Mouse (Mus musculus): ENCODE measurements around the gene Ddx41. TPM values are rescaled to one million over a fixed set of nuclear protein-coding genes. Genes with fewer than 3 reads are reported as not detected.
A peak's percentile ranks its signal among the peaks of the same experiment; 100 is the strongest.

The Ddx41 gene
- polyA plus RNA-seq, 1 experiment from 2014 or later: 51.1 TPM

DNA sequence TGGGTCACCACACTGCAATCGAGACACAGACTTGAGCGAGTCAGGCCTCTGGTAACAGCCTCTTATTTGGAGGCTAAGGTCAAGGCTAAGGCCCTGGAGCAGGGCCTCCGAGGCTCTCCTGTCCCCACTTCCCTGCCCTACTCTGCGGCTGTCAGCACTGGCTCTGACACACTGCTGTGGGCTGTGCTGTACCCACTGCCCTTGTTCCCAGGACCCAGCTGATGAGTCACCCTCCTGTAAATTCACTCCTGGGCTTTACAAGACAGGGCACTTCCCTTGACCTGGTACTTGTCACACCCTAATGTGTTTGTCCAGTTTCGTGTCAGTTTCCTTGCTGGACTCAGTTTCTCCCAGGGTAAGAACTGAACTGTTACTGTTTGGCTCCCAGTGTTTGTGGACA, 12.0 kb upstream of the Ddx41 start:
- H3K36me3 ChIP-seq (replicated peaks; ENCODE audit: control insufficient read depth, insufficient read depth): peaks cover 100% of the 10 kb centered on the region
- H3K27ac ChIP-seq: no peak overlapping the region
- H3K9me3 ChIP-seq (ENCODE audit: control insufficient read depth, low read length): no peaks in the 10 kb centered on the region
- no peak overlapping the region for H3K4me2 ChIP-seq (replicated peaks)
- H3K4me3 ChIP-seq (replicated peaks; ENCODE audit: low read length): no peak overlapping the region
- WGBS: 89% methylated on average over 5 of the region's 5 CpGs
- no peaks in the 10 kb centered on the region for H3K27me3 ChIP-seq (ENCODE audit: control insufficient read depth, insufficient read depth, low read length)
- ATAC-seq (ENCODE audit: low FRiP score) (no peak), DNase-seq (ENCODE audit: low spot score) (no peak)
- H3K9ac ChIP-seq: no peak overlapping the region
- no peaks in the 10 kb centered on the region for H3K4me1 ChIP-seq (replicated peaks; ENCODE audit: control insufficient read depth, insufficient read depth, low read length)

DNA sequence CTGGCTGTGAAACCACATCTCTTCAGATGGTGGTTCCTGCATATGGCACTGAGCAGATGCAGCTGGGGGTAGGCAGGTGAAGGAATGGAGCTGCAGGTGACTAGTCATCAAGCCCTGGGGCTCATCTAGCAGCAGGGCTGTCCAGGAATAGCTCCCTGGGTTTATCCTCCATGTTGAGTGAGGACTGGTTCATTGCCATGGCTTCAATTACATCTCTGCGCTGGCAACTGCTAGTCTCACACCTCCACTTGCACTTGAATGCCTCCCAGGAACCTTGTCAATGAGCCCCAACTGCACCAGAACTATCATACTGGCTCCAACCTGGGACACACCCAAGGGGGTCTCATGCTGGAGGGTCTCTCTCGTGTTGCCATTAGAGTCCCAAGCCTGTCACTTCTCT, 11.5 kb upstream of the Ddx41 start:
- no peaks in the 10 kb centered on the region for H3K9me3 ChIP-seq (ENCODE audit: control insufficient read depth, low read length)
- no peak for ATAC-seq (ENCODE audit: low FRiP score)
- WGBS: 100% methylated on average over 2 of the region's 2 CpGs
- DNase-seq (ENCODE audit: low spot score): no peak
- H3K4me1 ChIP-seq (replicated peaks; ENCODE audit: control insufficient read depth, insufficient read depth, low read length): no peaks in the 10 kb centered on the region
- H3K9ac ChIP-seq: no peak overlapping the region
- no peak overlapping the region for H3K4me2 ChIP-seq (replicated peaks)
- H3K36me3 ChIP-seq (replicated peaks; ENCODE audit: control insufficient read depth, insufficient read depth): peaks cover 100% of the 10 kb centered on the region
- H3K27me3 ChIP-seq (ENCODE audit: control insufficient read depth, insufficient read depth, low read length): no peaks in the 10 kb centered on the region
- no peak overlapping the region for H3K4me3 ChIP-seq (replicated peaks; ENCODE audit: low read length)
- no peak overlapping the region for H3K27ac ChIP-seq

DNA sequence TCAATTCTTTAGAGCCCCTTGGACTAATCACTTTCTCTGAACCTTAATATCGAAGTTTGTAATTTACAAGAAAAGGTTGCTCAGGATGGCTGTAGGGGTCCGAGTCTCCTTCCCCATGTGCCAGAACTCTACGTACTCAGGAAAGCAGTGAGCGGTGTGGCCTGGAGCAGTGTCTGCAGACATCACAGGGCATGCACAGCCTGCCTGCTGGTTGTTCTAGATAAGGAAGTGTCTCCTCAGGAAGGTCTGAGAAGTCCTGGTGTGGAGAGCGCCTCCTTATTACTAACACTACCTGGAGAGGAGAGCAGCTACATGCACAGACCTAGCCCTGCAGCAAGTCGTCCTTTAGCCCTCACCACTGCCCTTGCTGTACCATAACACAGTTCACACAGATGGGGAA, 8.3 kb upstream of the Ddx41 start:
- no peak overlapping the region for H3K9ac ChIP-seq
- no peaks in the 10 kb centered on the region for H3K9me3 ChIP-seq (ENCODE audit: control insufficient read depth, low read length)
- no peak overlapping the region for H3K4me3 ChIP-seq (replicated peaks; ENCODE audit: low read length)
- no peaks in the 10 kb centered on the region for H3K27me3 ChIP-seq (ENCODE audit: control insufficient read depth, insufficient read depth, low read length)
- no peak for DNase-seq (ENCODE audit: low spot score)
- 93% methylated on average over 6 of the region's 6 CpGs for WGBS
- no peak for ATAC-seq (ENCODE audit: low FRiP score)
- H3K4me2 ChIP-seq (replicated peaks): no peak overlapping the region
- H3K27ac ChIP-seq: no peak overlapping the region
- H3K36me3 ChIP-seq (replicated peaks; ENCODE audit: control insufficient read depth, insufficient read depth): peaks cover 100% of the 10 kb centered on the region
- H3K4me1 ChIP-seq (replicated peaks; ENCODE audit: control insufficient read depth, insufficient read depth, low read length): no peaks in the 10 kb centered on the region

DNA sequence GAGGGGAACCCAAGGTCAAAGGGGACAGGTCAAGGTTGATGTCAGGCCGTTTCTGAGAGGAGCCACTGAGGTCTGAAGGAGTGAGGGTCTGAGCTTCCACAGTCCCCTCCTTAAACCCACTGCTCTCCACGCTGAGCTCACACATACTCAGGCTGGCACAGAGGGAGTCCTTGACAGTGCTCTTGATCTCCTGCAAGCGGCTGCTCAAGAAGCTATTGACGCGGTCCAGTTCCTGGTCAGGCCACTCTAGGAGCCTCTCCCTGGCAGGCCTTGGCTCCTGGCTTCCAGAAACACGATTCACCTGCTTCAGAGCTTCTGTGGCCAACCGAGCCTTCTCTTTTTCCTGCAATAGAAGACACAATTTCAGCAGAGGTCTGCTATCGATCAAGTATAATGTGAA, 7.0 kb upstream of the Ddx41 start:
- no peak overlapping the region for H3K9ac ChIP-seq
- no peaks in the 10 kb centered on the region for H3K27me3 ChIP-seq (ENCODE audit: control insufficient read depth, insufficient read depth, low read length)
- no peak overlapping the region for H3K4me3 ChIP-seq (replicated peaks; ENCODE audit: low read length)
- no peak overlapping the region for H3K27ac ChIP-seq
- ATAC-seq (ENCODE audit: low FRiP score) (no peak), DNase-seq (ENCODE audit: low spot score) (no peak)
- peaks cover 100% of the 10 kb centered on the region for H3K36me3 ChIP-seq (replicated peaks; ENCODE audit: control insufficient read depth, insufficient read depth)
- no peak overlapping the region for H3K4me2 ChIP-seq (replicated peaks)
- H3K9me3 ChIP-seq (ENCODE audit: control insufficient read depth, low read length): no peaks in the 10 kb centered on the region
- 94% methylated on average over 8 of the region's 8 CpGs for WGBS
- H3K4me1 ChIP-seq (replicated peaks; ENCODE audit: control insufficient read depth, insufficient read depth, low read length): no peaks in the 10 kb centered on the region

DNA sequence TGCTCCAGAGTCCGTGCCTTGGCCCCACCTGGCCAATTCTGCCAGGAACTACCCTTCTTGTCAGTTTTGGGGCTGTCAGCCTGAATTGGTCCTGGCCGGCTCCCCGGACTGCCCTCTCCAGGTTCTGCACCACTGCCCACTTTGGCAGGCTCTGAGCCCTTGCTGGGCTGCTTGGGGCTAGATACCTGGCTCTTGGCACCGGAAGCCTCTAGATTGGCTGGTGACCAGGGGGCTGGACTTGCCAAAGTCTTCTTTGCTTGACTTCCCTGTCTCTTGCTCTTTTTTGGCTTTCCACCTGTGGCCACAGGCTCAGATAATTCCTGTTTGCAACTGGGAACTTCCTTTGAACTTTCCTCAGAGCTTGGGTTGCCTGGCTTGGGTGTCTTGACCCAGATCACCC, 6.4 kb upstream of the Ddx41 start:
- H3K27ac ChIP-seq: no peak overlapping the region
- DNase-seq (ENCODE audit: low spot score) (no peak), ATAC-seq (ENCODE audit: low FRiP score) (no peak)
- H3K36me3 ChIP-seq (replicated peaks; ENCODE audit: control insufficient read depth, insufficient read depth): peaks cover 100% of the 10 kb centered on the region
- H3K4me2 ChIP-seq (replicated peaks): no peak overlapping the region
- WGBS: 98% methylated on average over 4 of the region's 4 CpGs
- no peaks in the 10 kb centered on the region for H3K27me3 ChIP-seq (ENCODE audit: control insufficient read depth, insufficient read depth, low read length)
- no peak overlapping the region for H3K9ac ChIP-seq
- no peaks in the 10 kb centered on the region for H3K9me3 ChIP-seq (ENCODE audit: control insufficient read depth, low read length)
- H3K4me3 ChIP-seq (replicated peaks; ENCODE audit: low read length): no peak overlapping the region
- no peaks in the 10 kb centered on the region for H3K4me1 ChIP-seq (replicated peaks; ENCODE audit: control insufficient read depth, insufficient read depth, low read length)

DNA sequence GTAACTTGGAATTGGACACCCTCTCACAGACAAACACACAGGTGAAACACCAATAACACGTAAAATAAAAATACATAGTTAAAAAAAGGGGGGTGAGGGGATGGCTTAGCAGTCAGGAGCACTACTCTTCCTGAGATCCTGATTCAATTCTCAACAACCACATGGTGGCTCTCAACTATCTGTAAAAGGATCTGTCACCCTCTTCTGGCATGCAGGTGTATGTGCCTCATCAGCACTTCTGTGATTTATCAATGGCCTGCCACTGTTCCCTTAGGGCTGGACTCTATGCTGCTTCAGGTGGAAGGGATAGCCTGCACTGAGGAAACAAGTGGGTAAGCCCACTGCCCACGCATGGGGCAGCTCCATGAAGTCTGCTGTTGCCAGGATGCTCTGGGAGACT, 4.5 kb upstream of the Ddx41 start:
- H3K36me3 ChIP-seq (replicated peaks; ENCODE audit: control insufficient read depth, insufficient read depth): peaks cover 86% of the 10 kb centered on the region
- H3K4me1 ChIP-seq (replicated peaks; ENCODE audit: control insufficient read depth, insufficient read depth, low read length): no peaks in the 10 kb centered on the region
- no peak overlapping the region for H3K9ac ChIP-seq
- no peaks in the 10 kb centered on the region for H3K27me3 ChIP-seq (ENCODE audit: control insufficient read depth, insufficient read depth, low read length)
- H3K4me2 ChIP-seq (replicated peaks): no peak overlapping the region
- H3K9me3 ChIP-seq (ENCODE audit: control insufficient read depth, low read length): no peaks in the 10 kb centered on the region
- DNase-seq (ENCODE audit: low spot score) (no peak), ATAC-seq (ENCODE audit: low FRiP score) (no peak)
- no peak overlapping the region for H3K27ac ChIP-seq
- 97% methylated on average over 2 of the region's 2 CpGs for WGBS
- H3K4me3 ChIP-seq (replicated peaks; ENCODE audit: low read length): no peak overlapping the region

DNA sequence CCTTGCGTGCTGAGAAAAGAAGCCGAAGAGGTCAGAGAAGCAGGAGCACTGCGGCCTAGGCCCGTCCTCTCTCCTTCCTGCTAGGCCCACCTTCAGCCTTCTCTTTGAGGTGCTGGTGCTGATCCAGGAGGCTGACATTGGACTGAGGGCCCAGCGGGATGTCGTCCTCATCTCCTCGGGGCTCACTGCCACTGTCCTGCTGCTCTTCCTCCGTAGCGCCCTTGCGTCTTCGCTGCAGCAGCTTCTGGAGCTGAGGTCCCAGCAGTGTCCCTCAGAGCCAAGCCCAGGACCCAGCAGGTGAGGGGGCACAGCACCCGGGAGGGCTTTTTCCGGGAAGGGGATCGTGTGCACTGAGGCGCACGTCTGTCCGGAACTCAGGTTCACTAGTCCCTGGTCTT, 663 bp downstream of the Ddx41 start:
- peak overlapping the region; percentile 83 for H3K4me2 ChIP-seq (replicated peaks)
- peaks cover 9% of the 10 kb centered on the region for H3K4me1 ChIP-seq (replicated peaks; ENCODE audit: control insufficient read depth, insufficient read depth, low read length)
- peak overlapping the region; percentile 84 for H3K27ac ChIP-seq
- H3K9ac ChIP-seq: peak overlapping the region; percentile 86
- ATAC-seq (ENCODE audit: low FRiP score) (no peak), DNase-seq (ENCODE audit: low spot score) (no peak)
- peak overlapping the region; percentile 77 for H3K4me3 ChIP-seq (replicated peaks; ENCODE audit: low read length)
- H3K27me3 ChIP-seq (ENCODE audit: control insufficient read depth, insufficient read depth, low read length): no peaks in the 10 kb centered on the region
- H3K9me3 ChIP-seq (ENCODE audit: control insufficient read depth, low read length): no peaks in the 10 kb centered on the region
- 21% methylated on average over 17 of the region's 17 CpGs for WGBS
- H3K36me3 ChIP-seq (replicated peaks; ENCODE audit: control insufficient read depth, insufficient read depth): peaks cover 80% of the 10 kb centered on the region

DNA sequence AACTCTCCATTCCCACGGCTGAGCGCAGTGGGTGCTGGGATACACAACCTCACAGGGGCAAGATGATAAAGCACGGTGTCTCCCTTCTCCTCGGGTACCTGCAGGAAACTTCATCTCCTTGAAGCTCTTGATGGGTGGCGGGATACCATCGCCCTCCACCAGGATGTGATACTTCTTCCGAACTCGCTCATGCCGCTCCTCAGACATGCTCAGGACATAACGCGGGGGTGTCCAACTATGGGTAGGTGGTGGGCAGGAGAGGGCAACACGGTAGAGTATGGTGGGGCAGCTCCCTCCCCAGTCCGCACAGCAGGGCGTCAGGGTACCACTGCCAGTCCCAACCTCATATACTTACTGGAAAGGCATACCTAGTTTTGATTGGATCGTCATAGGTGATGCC, 1.3 kb downstream of the Ddx41 start:
- H3K36me3 ChIP-seq (replicated peaks; ENCODE audit: control insufficient read depth, insufficient read depth): peaks cover 79% of the 10 kb centered on the region
- peak overlapping the region; percentile 77 for H3K4me3 ChIP-seq (replicated peaks; ENCODE audit: low read length)
- H3K9ac ChIP-seq: peak overlapping the region; percentile 86
- H3K4me2 ChIP-seq (replicated peaks): peak overlapping the region; percentile 83
- DNase-seq (ENCODE audit: low spot score) (no peak), ATAC-seq (ENCODE audit: low FRiP score) (no peak)
- 93% methylated on average over 15 of the region's 15 CpGs for WGBS
- no peaks in the 10 kb centered on the region for H3K27me3 ChIP-seq (ENCODE audit: control insufficient read depth, insufficient read depth, low read length)
- no peaks in the 10 kb centered on the region for H3K9me3 ChIP-seq (ENCODE audit: control insufficient read depth, low read length)
- no peak overlapping the region for H3K27ac ChIP-seq
- H3K4me1 ChIP-seq (replicated peaks; ENCODE audit: control insufficient read depth, insufficient read depth, low read length): peaks cover 9% of the 10 kb centered on the region

DNA sequence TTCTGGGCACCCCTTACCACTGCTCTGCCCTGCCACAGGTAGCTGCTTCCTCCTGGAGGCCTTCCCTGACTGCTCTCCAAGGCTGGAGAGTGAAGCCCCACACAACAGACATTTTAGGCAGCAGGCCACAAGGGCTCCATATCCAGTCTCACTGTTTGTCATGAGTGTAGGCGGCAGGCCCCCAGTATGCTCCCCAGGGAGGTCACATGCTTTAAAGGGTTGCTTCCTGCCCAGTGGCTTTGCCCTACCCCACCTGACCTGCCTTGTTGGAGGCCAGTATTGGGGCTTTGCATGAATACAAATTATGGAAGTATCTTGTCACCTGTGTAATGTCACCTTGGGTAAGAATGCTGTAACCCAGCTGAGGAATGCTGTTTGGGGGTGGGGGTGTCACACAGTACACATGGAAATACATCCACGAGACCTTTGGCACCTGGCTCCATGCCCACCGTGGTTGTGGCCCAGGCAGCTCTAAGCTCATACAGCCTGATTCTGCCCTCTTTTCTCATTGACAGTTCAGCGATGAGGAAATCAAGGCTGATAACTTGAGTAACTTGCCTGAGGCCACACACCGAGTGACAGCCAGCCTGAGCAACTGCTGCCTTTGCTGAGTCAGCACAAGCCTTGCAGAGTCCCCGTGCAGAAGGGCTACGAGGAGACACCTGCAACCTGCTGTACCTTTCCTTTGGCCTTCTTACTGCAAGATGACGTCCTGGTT, 7.1 kb downstream of the Ddx41 start, which contains the start of gene Dok3:
Gene Dok3 (minus strand): TSS at position 99 of the 718 bp plus-strand sequence.
- WGBS: 84% methylated on average over 8 of the region's 8 CpGs
- H3K36me3 ChIP-seq (replicated peaks; ENCODE audit: control insufficient read depth, insufficient read depth): peaks cover 56% of the 10 kb centered on the region
- ATAC-seq (ENCODE audit: low FRiP score): no peak
- H3K9ac ChIP-seq: no peak within 1 kb of the TSS
- no peaks in the 10 kb centered on the region for H3K27me3 ChIP-seq (ENCODE audit: control insufficient read depth, insufficient read depth, low read length)
- no peak for DNase-seq (ENCODE audit: low spot score)
- no peaks in the 10 kb centered on the region for H3K9me3 ChIP-seq (ENCODE audit: control insufficient read depth, low read length)
- H3K4me1 ChIP-seq (replicated peaks; ENCODE audit: control insufficient read depth, insufficient read depth, low read length): no peaks in the 10 kb centered on the region
- H3K4me2 ChIP-seq (replicated peaks): no peak within 1 kb of the TSS
- H3K4me3 ChIP-seq (replicated peaks; ENCODE audit: low read length): no peak within 1 kb of the TSS
- no peak within 1 kb of the TSS for H3K27ac ChIP-seq

Data from hindbrain, embryonic 14.5 days (tissue).